Mouse (Mus musculus): ENCODE results near the gene Trem2. TPM values are rescaled to one million over a fixed set of nuclear protein-coding genes. Genes with fewer than 3 reads are reported as not detected.

The Trem2 gene
- polyA plus RNA-seq, 1 experiment = 0.04 TPM

- Histone ChIP-seq H3ac (ENCODE audit: control insufficient read depth, insufficient read length) (no peak overlapping the region), H3K4me2 (ENCODE audit: low read depth) (no peak overlapping the region)
Measured at GRCm38 (mm10) chr17:48391446-48391845, 45.2 kb downstream of the Trem2 start.

GRCm38 (mm10) chr17:48392616-48393015 is 46.4 kb downstream of the Trem2 start:
- Histone ChIP-seq H3K79me2 (ENCODE audit: control insufficient read depth, insufficient read depth) (no peaks in the 10 kb centered on the region), H3K27me3 (ENCODE audit: control insufficient read depth, insufficient read depth, insufficient read length) (no peaks in the 10 kb centered on the region), H3K4me3 (no peak overlapping the region), H3ac (ENCODE audit: control insufficient read depth, insufficient read length) (no peak overlapping the region), H3K36me3 (ENCODE audit: control insufficient read depth, insufficient read depth) (peaks cover 70% of the 10 kb centered on the region), H3K4me2 (ENCODE audit: low read depth) (no peak overlapping the region)
- no peak for TF ChIP-seq CEBPB (IDR thresholded peaks at IDR 0.05; ENCODE audit: insufficient read depth, poor library complexity, severe bottlenecking)
- TF ChIP-seq SRF (IDR thresholded peaks at IDR 0.05; ENCODE audit: control insufficient read depth, insufficient read length, low read depth) = no peak
- no peak for TF ChIP-seq POLR2A (IDR thresholded peaks at IDR 0.05; ENCODE audit: insufficient read length, low read depth)
- TF ChIP-seq MYOD1 (IDR thresholded peaks at IDR 0.05; ENCODE audit: control insufficient read depth in 1 of 3, insufficient read length in 2 of 3, low read depth in 2 of 3) = no peak
- no peak for TF ChIP-seq E2F4 (IDR thresholded peaks at IDR 0.05; ENCODE audit: insufficient read depth)
- TF ChIP-seq REST (IDR thresholded peaks at IDR 0.05; ENCODE audit: insufficient read depth, insufficient read length) = no peak
- no peak for TF ChIP-seq TCF3 (IDR thresholded peaks at IDR 0.05; ENCODE audit: insufficient read length, low read depth)
- no peak for TF ChIP-seq POLR2AphosphoS2 (IDR thresholded peaks at IDR 0.05; ENCODE audit: insufficient read length, low read depth)
- TF ChIP-seq USF1 (IDR thresholded peaks at IDR 0.05; ENCODE audit: low read depth) = no peak
- TF ChIP-seq MYOG (IDR thresholded peaks at IDR 0.05; ENCODE audit: control insufficient read depth in 1 of 3, insufficient read depth in 1 of 3, insufficient read length in 2 of 3, low read depth in 2 of 3) = no peak
- no peak for TF ChIP-seq MAX (IDR thresholded peaks at IDR 0.05; ENCODE audit: low read depth)
- TF ChIP-seq TCF12 (IDR thresholded peaks at IDR 0.05; ENCODE audit: insufficient read depth, poor library complexity, severe bottlenecking) = no peak

More at GRCm38 (mm10) chr17:48391446-48391845, 45.2 kb downstream of the Trem2 start:
- Histone ChIP-seq H3K79me2 (ENCODE audit: control insufficient read depth, insufficient read depth) (no peaks in the 10 kb centered on the region), H3K4me3 (no peak overlapping the region), H3K36me3 (ENCODE audit: control insufficient read depth, insufficient read depth) (peaks cover 65% of the 10 kb centered on the region), H3K27me3 (ENCODE audit: control insufficient read depth, insufficient read depth, insufficient read length) (no peaks in the 10 kb centered on the region)
- no peak for TF ChIP-seq TCF12 (IDR thresholded peaks at IDR 0.05; ENCODE audit: insufficient read depth, poor library complexity, severe bottlenecking)
- no peak for TF ChIP-seq POLR2AphosphoS2 (IDR thresholded peaks at IDR 0.05; ENCODE audit: insufficient read length, low read depth)
- TF ChIP-seq TCF3 (IDR thresholded peaks at IDR 0.05; ENCODE audit: insufficient read length, low read depth) = no peak

- Histone ChIP-seq H3K79me2 (ENCODE audit: control insufficient read depth, insufficient read depth) (peaks cover 58% of the 10 kb centered on the region), H3K4me2 (ENCODE audit: low read depth) (no peak overlapping the region), H3K27me3 (ENCODE audit: control insufficient read depth, insufficient read depth, insufficient read length) (no peaks in the 10 kb centered on the region), H3K36me3 (ENCODE audit: control insufficient read depth, insufficient read depth) (peaks cover 9% of the 10 kb centered on the region), H3K4me3 (no peak overlapping the region), H3ac (ENCODE audit: control insufficient read depth, insufficient read length) (no peak overlapping the region)
- TF ChIP-seq MYOG (IDR thresholded peaks at IDR 0.05; ENCODE audit: control insufficient read depth in 1 of 3, insufficient read depth in 1 of 3, insufficient read length in 2 of 3, low read depth in 2 of 3) = no peak
- TF ChIP-seq CEBPB (IDR thresholded peaks at IDR 0.05; ENCODE audit: insufficient read depth, poor library complexity, severe bottlenecking) = no peak
- TF ChIP-seq TCF3 (IDR thresholded peaks at IDR 0.05; ENCODE audit: insufficient read length, low read depth) = no peak
- TF ChIP-seq USF1 (IDR thresholded peaks at IDR 0.05; ENCODE audit: low read depth) = no peak
- TF ChIP-seq POLR2AphosphoS2 (IDR thresholded peaks at IDR 0.05; ENCODE audit: insufficient read length, low read depth) = no peak
- TF ChIP-seq REST (IDR thresholded peaks at IDR 0.05; ENCODE audit: insufficient read depth, insufficient read length) = no peak
- TF ChIP-seq SRF (IDR thresholded peaks at IDR 0.05; ENCODE audit: control insufficient read depth, insufficient read length, low read depth) = no peak
- no peak for TF ChIP-seq POLR2A (IDR thresholded peaks at IDR 0.05; ENCODE audit: insufficient read length, low read depth)
- TF ChIP-seq TCF12 (IDR thresholded peaks at IDR 0.05; ENCODE audit: insufficient read depth, poor library complexity, severe bottlenecking) = no peak
- no peak for TF ChIP-seq MYOD1 (IDR thresholded peaks at IDR 0.05; ENCODE audit: control insufficient read depth in 1 of 3, insufficient read length in 2 of 3, low read depth in 2 of 3)
- TF ChIP-seq MAX (IDR thresholded peaks at IDR 0.05; ENCODE audit: low read depth) = no peak
- no peak for TF ChIP-seq E2F4 (IDR thresholded peaks at IDR 0.05; ENCODE audit: insufficient read depth)
Measured at GRCm38 (mm10) chr17:48401710-48402109, 55.5 kb downstream of the Trem2 start.

GRCm38 (mm10) chr17:48402751-48403150 is 56.5 kb downstream of the Trem2 start:
- H3K36me3 ChIP-seq (ENCODE audit: control insufficient read depth, insufficient read depth) = peaks cover 6% of the 10 kb centered on the region
- H3ac ChIP-seq (ENCODE audit: control insufficient read depth, insufficient read length) = no peak overlapping the region
- H3K27me3 ChIP-seq (ENCODE audit: control insufficient read depth, insufficient read depth, insufficient read length) = no peaks in the 10 kb centered on the region
- H3K79me2 ChIP-seq (ENCODE audit: control insufficient read depth, insufficient read depth) = peaks cover 68% of the 10 kb centered on the region
- no peak overlapping the region for H3K4me2 ChIP-seq (ENCODE audit: low read depth)
- TF ChIP-seq POLR2AphosphoS2 (IDR thresholded peaks at IDR 0.05; ENCODE audit: insufficient read length, low read depth) = no peak
- no peak for TF ChIP-seq MYOD1 (IDR thresholded peaks at IDR 0.05; ENCODE audit: control insufficient read depth in 1 of 3, insufficient read length in 2 of 3, low read depth in 2 of 3)
- no peak for TF ChIP-seq REST (IDR thresholded peaks at IDR 0.05; ENCODE audit: insufficient read depth, insufficient read length)
- TF ChIP-seq CEBPB (IDR thresholded peaks at IDR 0.05; ENCODE audit: insufficient read depth, poor library complexity, severe bottlenecking) = no peak
- TF ChIP-seq SRF (IDR thresholded peaks at IDR 0.05; ENCODE audit: control insufficient read depth, insufficient read length, low read depth) = no peak
- no peak for TF ChIP-seq TCF3 (IDR thresholded peaks at IDR 0.05; ENCODE audit: insufficient read length, low read depth)
- TF ChIP-seq E2F4 (IDR thresholded peaks at IDR 0.05; ENCODE audit: insufficient read depth) = no peak
- no peak for TF ChIP-seq POLR2A (IDR thresholded peaks at IDR 0.05; ENCODE audit: insufficient read length, low read depth)
- no peak for TF ChIP-seq MYOG (IDR thresholded peaks at IDR 0.05; ENCODE audit: control insufficient read depth in 1 of 3, insufficient read depth in 1 of 3, insufficient read length in 2 of 3, low read depth in 2 of 3)
- TF ChIP-seq TCF12 (IDR thresholded peaks at IDR 0.05; ENCODE audit: insufficient read depth, poor library complexity, severe bottlenecking) = no peak
- TF ChIP-seq MAX (IDR thresholded peaks at IDR 0.05; ENCODE audit: low read depth) = no peak
- TF ChIP-seq USF1 (IDR thresholded peaks at IDR 0.05; ENCODE audit: low read depth) = no peak
- H3K4me3 ChIP-seq = no peak overlapping the region

Other genes starting within 250 kb of the Trem2 start
- not detected for gene 9830107B12Rik, start 200.1 kb upstream of the Trem2 start, polyA plus RNA-seq (2012; fragmentation: generic; extraction: Trizol)
- not detected for gene A530064D06Rik, start 179.1 kb upstream of the Trem2 start, polyA plus RNA-seq (2012; fragmentation: generic; extraction: Trizol)
- not detected for gene Trem1, start 113.6 kb upstream of the Trem2 start, polyA plus RNA-seq (2012; fragmentation: generic; extraction: Trizol)
- gene Trem3, start 98.6 kb upstream of the Trem2 start, polyA plus RNA-seq (2012; fragmentation: generic; extraction: Trizol) = 2.4 TPM
- not detected for gene Treml4, start 82.1 kb upstream of the Trem2 start, polyA plus RNA-seq (2012; fragmentation: generic; extraction: Trizol)
- not detected for gene Treml2, start 46.9 kb upstream of the Trem2 start, polyA plus RNA-seq (2012; fragmentation: generic; extraction: Trizol)
- not detected for gene B430306N03Rik, start 30.3 kb upstream of the Trem2 start, polyA plus RNA-seq (2012; fragmentation: generic; extraction: Trizol)
- 0.22 TPM for gene Treml1, start 13.5 kb downstream of the Trem2 start, polyA plus RNA-seq (2012; fragmentation: generic; extraction: Trizol)
- 17.0 TPM for gene Nfya, start 63.5 kb downstream of the Trem2 start, polyA plus RNA-seq (2012; fragmentation: generic; extraction: Trizol)
- 7.5 TPM for gene Oard1, start 63.6 kb downstream of the Trem2 start, polyA plus RNA-seq (2012; fragmentation: generic; extraction: Trizol)
- 122 TPM for gene Apobec2, start 86.5 kb downstream of the Trem2 start, polyA plus RNA-seq (2012; fragmentation: generic; extraction: Trizol)
- gene Tspo2, start 105.1 kb downstream of the Trem2 start, polyA plus RNA-seq (2012; fragmentation: generic; extraction: Trizol) = not detected
- not detected for gene Unc5cl, start 108.5 kb downstream of the Trem2 start, polyA plus RNA-seq (2012; fragmentation: generic; extraction: Trizol)

Measured in myocyte (in vitro differentiated cells).